17 mouse cellular contexts compared by ENCODE assay signal in the genomic region with DNA sequence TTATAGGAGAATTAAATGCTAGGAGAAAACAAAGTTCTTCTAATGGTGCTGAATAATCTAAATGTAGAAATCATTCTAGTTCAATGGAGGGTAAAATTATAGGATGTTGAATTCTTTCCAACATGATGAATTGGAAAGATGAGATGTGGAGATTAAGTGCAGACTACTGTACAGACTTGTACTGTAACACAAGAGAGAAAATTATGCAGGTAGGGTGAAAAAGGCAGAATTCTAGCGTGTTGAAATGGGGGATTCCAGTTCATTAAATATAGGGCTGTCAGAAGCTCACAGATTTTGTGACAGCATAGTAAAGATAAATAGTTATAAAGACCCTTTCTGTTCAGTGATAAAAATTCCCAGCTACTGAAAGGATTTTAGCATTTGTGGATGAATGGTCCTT.
"Had no signal": no experiment of that assay in that cellular context is flagged by ENCODE, and none has a peak within 500 bp of the region (broad histone marks: within the 10 kb centered on the region; RNA-seq: fewer than 3 reads in every experiment).

No protein-coding gene starts in this region.

- H3K4me2 ChIP-seq: lung, embryonic 15.5 days; midbrain, embryonic 12.5 days; midbrain, embryonic 15.5 days; neural tube, embryonic 12.5 days; stomach, embryonic 15.5 days had no signal

- H3K27ac ChIP-seq: lung, embryonic 15.5 days; macrophage; midbrain, embryonic 12.5 days; midbrain, embryonic 15.5 days; neural tube, embryonic 12.5 days; stomach, embryonic 15.5 days; stomach, postnatal 0 days had no signal

- DNase-seq: liver, postnatal 0 days; lung, adult 2 months; lung, postnatal 14 days; lung, postnatal 36 days; right cerebral cortex, postnatal 14 days; thymus, adult 2 months; thymus, postnatal 25 days; thymus, postnatal 4 days had no signal

- H3K9me3 ChIP-seq: lung, embryonic 15.5 days; megakaryocyte, embryonic 14.5 days; midbrain, embryonic 12.5 days; midbrain, embryonic 15.5 days; neural tube, embryonic 12.5 days; stomach, embryonic 15.5 days had no signal

- H3K9ac ChIP-seq: liver, postnatal 0 days; lung, embryonic 15.5 days; midbrain, embryonic 12.5 days; midbrain, embryonic 15.5 days; neural tube, embryonic 12.5 days; stomach, embryonic 15.5 days had no signal

- ATAC-seq: liver, postnatal 0 days; lung, postnatal 0 days; midbrain, embryonic 15.5 days had no signal

- H3K4me1 ChIP-seq: lung, embryonic 15.5 days; megakaryocyte, embryonic 14.5 days; midbrain, embryonic 12.5 days; midbrain, embryonic 15.5 days; neural tube, embryonic 12.5 days; stomach, embryonic 15.5 days had no signal

- H3K27me3 ChIP-seq: lung, embryonic 15.5 days; megakaryocyte, embryonic 14.5 days; midbrain, embryonic 12.5 days; midbrain, embryonic 15.5 days; neural tube, embryonic 12.5 days; stomach, embryonic 15.5 days had no signal

- H3K36me3 ChIP-seq: lung, embryonic 15.5 days; midbrain, embryonic 12.5 days; midbrain, embryonic 15.5 days; neural tube, embryonic 12.5 days; stomach, embryonic 15.5 days had no signal

- H3K4me3 ChIP-seq: lung, embryonic 15.5 days; megakaryocyte, embryonic 14.5 days; midbrain, embryonic 12.5 days; midbrain, embryonic 15.5 days; neural tube, embryonic 12.5 days; stomach, embryonic 15.5 days had no signal
